Mouse (Mus musculus) urinary bladder, adult 18-20 months (tissue): ENCODE results near the gene Ralgps1.
"Not testable (repeated sequence)": the region's sequence is repeated elsewhere in the genome, so short reads cannot be mapped to it uniquely, and the experiment has no call there.

ENCODE experiments used
- DNase-seq, 2 experiments: peaks; one replicate each; pipeline ENCODE4 v3.0.0; 2022; ENCODE audit warnings: low spot score in 2 of 2, mixed read lengths in 2 of 2

Ralgps1 gene

GRCm38 (mm10) chr2:33215177-33215699 is 156.0 kb downstream of the Ralgps1 start:
- no peak for DNase-seq

GRCm38 (mm10) chr2:33211263-33211662 is 160.0 kb downstream of the Ralgps1 start:
- DNase-seq: not testable (repeated sequence)

DNA sequence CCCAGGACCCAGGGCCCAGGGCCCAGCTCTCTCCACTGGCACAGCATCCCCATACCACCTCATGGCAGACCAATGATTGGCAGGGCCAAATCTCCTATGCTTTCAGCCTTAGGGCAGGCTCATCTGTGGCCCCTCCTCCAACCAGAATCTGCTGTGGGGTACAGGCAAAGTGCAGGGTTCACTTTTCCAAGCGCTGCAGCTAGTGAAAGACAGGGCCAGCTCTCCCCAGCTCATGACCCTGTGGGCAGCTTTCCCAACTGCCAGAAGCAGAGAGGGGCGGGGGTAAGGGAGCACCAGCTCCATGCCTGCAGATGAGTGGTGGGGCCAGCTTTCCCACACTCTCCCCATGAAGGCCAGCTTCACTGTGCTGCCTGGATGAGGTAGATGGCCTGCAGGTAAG is 160.4 kb downstream of the Ralgps1 start:
- DNase-seq: no peak

- DNase-seq: no peak
Observed at GRCm38 (mm10) chr2:33208134-33208533, 163.2 kb downstream of the Ralgps1 start.

DNA sequence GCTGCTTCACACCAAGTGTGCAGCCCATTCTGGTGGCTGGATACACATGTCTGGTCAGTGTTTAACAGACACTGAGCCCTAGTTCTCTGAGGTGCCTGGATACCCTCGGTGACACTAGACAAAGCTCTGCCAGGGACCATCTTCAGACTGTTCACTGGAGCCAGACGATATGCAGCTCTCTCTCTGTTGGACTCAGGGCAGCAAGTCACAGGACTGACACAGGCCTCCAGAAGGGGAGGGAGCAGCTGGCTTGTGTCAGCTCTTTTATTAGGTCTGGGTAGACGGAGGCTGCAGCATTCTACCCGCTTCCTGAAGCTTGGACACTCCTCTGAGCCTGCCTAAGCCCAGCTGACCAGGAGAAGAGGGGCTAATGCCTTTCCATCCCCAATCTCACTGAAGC is 164.2 kb downstream of the Ralgps1 start:
- DNase-seq: peak in 1 of 2 experiments; percentile 59

DNA sequence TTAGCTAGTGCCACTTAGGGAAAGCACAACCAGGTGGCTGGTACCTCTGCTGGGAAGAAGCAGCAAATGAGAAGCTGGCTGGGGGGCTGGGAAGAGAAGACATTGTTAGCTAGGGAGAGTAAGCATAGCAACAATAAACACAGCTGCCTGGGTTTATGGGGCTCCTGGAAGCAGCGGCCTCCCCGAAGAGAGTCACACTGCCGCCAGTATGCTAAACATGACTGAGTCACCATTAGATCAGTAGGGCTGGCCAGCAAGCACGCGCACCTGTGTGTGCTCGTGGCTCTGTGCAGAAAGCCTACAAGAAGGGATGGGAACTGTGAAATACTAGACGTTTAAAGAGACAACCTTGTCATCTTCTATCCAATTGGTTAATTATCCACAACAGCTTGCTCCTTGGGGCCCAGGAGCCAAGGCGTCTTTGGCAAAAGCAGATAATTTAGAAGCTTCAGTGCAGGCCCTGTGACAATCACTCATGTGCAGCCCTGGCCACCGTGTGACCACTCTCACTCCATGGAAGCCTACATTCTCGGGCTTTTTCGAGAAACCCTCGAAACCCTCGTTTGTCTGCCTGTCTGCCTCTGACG is 165.3 kb downstream of the Ralgps1 start:
- peak in 1 of 2 experiments; percentile 35 for DNase-seq

DNA sequence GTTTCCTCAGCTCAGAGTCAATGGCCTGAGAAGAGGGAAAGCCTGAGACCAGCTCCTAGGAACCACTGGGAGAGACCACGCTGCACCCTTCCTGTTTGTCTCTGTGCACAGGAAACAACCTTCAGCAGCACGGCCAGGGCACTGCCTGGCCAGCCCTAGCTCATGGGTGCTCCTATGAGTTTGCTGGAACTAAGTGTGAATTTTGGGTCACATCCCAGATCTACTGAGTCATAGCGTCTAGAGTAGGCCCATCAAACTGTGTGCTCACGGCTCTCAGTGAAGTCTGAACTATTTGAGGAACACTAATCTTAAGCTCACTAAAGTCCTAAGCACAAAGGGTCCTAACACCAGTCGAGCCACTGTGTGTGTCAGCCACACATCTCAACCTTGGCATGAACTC is 166.3 kb downstream of the Ralgps1 start:
- DNase-seq: no peak

- DNase-seq: no peak
Observed at GRCm38 (mm10) chr2:33203284-33203683, 168.0 kb downstream of the Ralgps1 start.

- no peak for DNase-seq
Observed at GRCm38 (mm10) chr2:33200368-33201068, 170.8 kb downstream of the Ralgps1 start.

DNA sequence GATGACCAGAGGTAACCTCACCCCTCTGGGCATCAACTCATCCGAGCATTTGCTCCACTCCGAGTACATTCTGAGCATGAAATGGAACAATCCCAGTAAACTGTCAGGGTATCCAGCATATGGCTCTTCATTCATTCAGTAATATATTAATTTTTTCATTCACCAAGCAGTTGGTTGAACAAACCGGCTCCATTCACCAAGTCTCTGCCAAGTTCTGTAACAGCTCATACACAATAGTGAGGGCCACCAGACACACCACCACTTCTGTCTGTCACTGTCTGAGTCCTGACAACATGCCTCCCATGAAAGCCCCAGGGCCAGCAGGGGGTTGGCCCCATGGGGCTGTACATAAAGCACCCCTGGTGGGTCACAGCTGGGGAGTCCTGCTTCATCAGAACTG is 181.3 kb downstream of the Ralgps1 start:
- DNase-seq: no peak

DNA sequence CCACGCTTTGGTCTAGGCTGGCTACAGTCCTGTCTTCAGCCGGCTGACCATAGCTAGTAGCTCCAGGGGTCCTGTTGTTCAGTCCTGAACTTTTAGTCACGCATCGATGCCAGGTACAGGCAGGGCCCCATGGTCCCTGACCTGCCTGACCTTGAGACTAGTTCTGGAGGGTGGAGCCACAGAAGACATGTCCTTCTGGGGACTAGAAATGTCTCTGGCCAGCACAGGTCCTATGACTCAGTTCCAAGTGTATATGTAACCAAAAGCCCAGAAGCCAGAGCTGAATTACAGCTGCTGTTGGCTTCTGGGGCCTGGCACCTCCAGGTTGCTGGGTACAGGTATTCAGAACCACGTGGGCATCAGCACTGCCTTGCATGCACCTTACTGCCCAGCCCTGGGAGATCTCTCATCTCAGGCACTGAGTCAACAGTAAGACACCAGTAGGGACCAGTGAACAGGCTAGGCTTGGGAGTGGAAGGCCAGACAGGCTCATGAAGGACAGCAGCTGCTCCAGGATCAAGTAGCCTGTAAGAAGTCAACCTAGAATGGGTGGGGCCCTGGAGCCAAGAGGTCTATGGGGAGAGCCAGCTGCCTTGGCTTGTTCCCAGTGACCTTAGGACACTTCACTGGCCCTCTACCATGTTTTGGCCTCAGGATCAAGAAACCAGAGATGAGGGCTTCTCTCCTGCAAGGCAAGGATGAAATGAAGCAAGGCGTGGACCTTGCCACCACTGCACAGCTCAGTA is 182.2 kb downstream of the Ralgps1 start:
- DNase-seq: no peak

DNA sequence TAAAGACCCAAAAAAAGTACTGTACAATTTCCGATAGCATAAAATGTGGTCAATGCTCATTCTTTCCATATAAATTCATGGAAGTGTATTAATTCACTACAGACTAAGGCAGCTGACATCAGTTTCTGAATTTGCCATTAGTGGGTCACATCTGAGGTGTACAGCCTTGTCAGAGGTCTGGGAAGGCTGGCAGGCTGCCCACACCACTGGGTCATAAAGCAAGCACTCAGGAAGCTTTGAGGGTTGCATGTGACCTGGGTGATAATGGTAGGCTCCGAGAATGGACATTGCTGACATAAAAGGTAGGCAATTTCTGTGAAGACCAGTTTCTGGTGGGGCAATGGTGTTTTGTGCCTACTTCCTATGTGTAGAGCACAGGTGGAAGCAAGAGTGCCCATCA is 183.4 kb downstream of the Ralgps1 start:
- no peak for DNase-seq

DNA sequence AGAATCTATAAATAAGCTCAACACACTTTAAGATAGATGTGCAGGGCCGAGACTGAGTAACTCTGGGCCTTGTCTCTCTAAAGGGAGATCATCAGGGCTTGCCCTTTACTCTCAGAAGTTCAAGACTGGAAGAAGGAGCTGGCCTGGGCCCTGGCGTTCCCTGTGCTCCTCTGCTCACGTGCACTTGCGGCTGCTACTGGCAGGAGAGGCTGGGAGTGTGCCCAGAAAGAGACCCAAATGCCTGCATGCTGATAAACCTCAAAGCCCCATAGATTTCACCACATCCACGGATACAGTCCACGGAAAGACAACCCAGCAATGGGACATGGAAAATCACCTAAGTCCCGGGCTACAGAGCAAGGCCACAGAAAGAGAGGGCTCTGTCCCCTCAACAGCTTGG is 184.8 kb downstream of the Ralgps1 start:
- no peak for DNase-seq

DNA sequence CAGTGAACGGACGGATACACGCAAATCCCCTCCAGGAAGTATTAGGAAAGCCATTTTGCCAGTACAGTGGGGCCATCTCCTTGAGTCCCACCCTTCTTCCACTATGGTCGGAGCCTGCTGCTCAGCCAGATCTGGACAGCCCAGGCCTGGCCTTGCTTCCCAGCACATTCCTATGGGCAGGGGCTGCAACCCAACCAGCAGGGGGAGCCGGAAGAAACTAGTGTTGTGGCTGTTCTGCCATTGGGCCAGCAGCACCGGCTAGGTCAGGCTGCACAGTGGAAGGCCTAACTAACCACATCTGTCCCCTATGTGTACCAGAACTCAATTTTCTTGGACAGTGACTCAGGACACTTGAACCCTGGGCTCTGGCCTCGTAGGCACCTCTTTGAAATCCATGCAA is 186.0 kb downstream of the Ralgps1 start:
- DNase-seq: no peak

GRCm38 (mm10) chr2:33184641-33185040 is 186.6 kb downstream of the Ralgps1 start:
- DNase-seq: no peak

GRCm38 (mm10) chr2:33183321-33183720 is 188.0 kb downstream of the Ralgps1 start:
- DNase-seq: no peak

- no peak for DNase-seq
Observed at GRCm38 (mm10) chr2:33179930-33180630, 191.2 kb downstream of the Ralgps1 start.

DNA sequence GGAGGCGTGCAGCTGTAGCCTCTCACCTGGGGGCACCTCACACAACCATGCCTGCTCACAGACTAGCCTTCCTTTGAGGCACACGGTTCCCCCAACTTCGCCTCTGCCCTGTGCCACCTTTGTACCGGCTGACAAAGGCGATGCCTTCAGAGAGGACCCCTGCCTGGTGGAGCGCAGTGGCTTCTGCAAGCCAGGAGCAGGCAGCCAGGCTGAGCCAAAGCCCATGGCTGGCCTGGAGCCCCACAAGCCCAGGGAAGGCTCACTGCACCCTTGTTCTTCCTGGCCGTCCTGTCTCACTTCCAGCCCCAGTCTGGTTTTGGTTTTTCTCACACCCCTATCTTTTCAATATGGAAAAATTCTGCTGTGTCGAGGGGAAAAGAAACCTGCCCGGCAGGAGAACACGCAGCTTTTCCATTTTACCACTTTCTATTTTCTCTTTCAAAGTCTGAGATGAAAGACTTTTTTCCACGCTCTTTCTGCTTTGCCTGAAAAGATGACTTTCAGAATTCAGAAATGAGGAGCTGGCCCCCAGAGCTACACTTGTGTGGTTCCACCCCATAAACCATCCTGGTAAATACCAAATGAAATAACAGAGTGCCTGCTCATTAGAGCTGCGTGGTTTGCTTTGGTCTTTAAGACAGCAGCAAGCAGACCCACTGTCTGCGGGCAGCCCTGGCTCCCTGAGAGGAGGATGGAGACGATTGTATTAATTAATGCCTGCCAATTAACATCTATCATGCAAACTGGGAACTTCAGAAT is 191.9 kb downstream of the Ralgps1 start:
- DNase-seq: no peak

GRCm38 (mm10) chr2:33178243-33178932 is 192.9 kb downstream of the Ralgps1 start:
- DNase-seq: no peak

DNA sequence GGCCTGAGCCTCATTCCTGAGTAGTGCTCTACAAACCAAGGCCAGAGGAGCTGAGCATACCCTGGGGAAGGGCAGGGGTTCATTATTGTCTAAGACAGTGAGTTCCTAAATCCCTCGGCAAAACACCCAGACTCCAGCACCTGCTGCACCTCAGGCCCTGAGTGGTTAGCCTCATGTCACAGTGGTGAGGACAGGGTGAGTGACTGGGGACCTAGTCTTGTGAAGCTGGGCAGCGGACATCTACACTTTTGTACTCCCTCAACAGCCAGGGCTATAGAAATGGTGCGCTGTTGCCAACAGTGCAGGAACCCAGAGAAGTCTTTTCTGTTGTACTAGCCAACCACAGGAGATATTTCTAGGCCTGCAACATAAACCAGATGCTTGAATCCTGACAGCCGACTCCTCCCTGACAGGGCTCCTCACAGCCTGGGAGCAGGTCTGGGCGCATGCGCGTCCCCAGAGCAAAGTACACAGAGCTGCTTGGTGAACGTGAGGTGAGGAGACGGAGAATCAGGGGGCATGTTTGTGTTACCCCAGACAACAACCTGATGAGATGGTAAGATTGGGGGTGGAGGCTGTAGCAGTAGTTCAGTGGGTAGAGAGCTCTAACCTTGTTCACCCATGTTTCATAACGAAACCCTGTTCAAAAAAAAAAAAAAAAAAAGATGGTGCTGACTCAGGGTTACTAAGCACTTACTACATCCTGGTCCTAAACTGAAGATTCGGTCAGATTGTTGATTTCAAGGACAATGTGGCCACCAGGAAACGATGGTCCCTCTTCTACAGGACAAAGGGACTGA is 193.6 kb downstream of the Ralgps1 start:
- no peak for DNase-seq
